Mouse (Mus musculus) liver, embryonic 14.5 days (tissue): ENCODE data around the gene Fam222b.

Source experiments
- CTCF ChIP-seq: IDR thresholded peaks from 2 replicates; pipeline ENCODE4 v1.5.1; 2016; ENCODE audit warnings: antibody characterized with exemption, low read depth, control low read depth
- EP300 ChIP-seq: IDR thresholded peaks from 2 replicates; pipeline ENCODE4 v1.6.1; 2016; ENCODE audit warnings: antibody characterized with exemption, low read depth

- TF ChIP-seq CTCF (no peak), EP300 (no peak)
Observed at GRCm38 (mm10) chr11:78161169-78161568, 66.7 kb downstream of the Fam222b start.
